Mouse (Mus musculus) kidney, postnatal 4 days (tissue): ENCODE results near the gene Tmem247.
A peak's percentile ranks its signal among the peaks of the same experiment; 100 is the strongest.

Experiments used
- DNase-seq, 2 experiments: peaks; one replicate each; pipeline ENCODE4 v3.0.0; 2021; ENCODE audit warnings: mixed read lengths in 2 of 2

Tmem247 gene

GRCm38 (mm10) chr17:86917048-86917447, at the start of gene Tmem247:
Gene Tmem247 (plus strand): TSS chr17:86917348.
- DNase-seq, result no peak

GRCm38 (mm10) chr17:86870586-86870985, 46.6 kb upstream of the Tmem247 start:
- DNase-seq, result no peak

DNA sequence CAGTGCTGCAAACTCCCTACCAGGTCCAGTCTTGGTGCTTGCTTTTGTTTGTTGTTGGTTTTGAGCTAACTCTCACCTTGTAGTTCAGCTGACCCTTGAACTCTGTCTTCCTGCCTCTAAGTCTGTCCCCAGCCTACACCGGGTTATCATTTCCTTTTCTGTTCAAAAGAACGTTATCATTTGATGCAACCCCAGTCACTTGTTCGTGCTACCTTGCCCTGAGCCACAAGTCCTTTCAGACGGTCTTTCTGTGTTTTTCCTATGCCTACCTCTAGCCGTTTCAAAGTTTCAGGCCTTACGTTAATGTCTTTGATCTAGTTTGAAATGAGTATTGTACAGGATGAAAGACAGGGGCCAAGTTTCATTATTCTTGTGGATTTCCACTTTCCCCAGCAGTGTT, 44.5 kb upstream of the Tmem247 start:
- DNase-seq, result no peak

DNA sequence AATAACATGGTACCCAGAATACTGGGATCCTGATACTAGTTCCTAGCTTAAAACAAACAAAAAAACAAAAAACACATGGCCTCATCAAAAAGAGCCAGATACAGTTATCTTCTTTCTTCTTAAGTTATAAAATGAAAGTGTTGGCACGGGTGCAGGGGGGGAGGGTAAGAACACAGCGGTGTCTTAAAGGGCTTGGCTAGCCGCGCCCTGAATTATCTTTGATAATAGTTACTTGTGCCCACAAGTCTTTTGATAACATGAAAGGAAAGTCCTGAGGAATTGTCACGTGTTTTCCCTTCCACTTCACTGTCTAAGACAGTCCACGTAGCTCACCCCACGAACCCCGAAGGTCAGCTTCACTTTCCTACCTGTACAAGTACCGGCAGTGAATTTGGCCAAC, 40.2 kb upstream of the Tmem247 start:
- DNase-seq, result no peak

- DNase-seq, result no peak
Measured at GRCm38 (mm10) chr17:86877747-86878146, 39.4 kb upstream of the Tmem247 start.

GRCm38 (mm10) chr17:86880056-86880455, 37.1 kb upstream of the Tmem247 start:
- DNase-seq, result no peak

DNA sequence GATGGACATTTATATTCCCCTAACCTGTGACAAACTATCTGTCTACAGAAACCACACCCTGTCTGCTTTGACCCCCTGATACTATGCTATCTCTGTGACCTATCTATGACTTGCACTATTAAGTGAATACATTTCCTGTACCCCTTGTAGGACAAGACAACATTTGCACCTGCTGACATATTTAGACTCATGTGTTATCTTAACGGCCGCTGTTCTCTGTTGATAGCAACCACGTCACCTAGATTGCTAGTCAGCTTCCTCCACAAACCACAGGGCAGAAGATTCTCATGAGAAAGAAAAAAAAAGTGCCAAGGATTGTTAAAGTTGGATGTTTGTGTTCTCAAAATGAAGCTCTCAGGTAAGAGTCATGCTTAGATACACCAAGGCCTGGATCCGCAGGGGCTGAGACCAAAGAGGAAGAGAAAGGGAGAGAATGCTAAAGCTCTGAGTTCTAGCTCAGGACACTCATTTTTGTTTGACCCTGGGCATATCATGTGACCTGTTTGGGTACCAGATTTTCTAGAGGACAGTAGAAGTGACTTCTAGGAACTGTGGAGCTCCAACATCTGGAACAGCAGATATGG, 36.6 kb upstream of the Tmem247 start:
- no peak for DNase-seq

- DNase-seq, result no peak
Measured at GRCm38 (mm10) chr17:86895191-86895590, 22.0 kb upstream of the Tmem247 start.

GRCm38 (mm10) chr17:86897486-86898165, 19.5 kb upstream of the Tmem247 start:
- no peak for DNase-seq

- no peak for DNase-seq
Measured at GRCm38 (mm10) chr17:86899821-86900220, 17.3 kb upstream of the Tmem247 start.

GRCm38 (mm10) chr17:86900564-86900963, 16.6 kb upstream of the Tmem247 start:
- no peak for DNase-seq

- no peak for DNase-seq
Measured at GRCm38 (mm10) chr17:86902399-86903067, 14.6 kb upstream of the Tmem247 start.

DNA sequence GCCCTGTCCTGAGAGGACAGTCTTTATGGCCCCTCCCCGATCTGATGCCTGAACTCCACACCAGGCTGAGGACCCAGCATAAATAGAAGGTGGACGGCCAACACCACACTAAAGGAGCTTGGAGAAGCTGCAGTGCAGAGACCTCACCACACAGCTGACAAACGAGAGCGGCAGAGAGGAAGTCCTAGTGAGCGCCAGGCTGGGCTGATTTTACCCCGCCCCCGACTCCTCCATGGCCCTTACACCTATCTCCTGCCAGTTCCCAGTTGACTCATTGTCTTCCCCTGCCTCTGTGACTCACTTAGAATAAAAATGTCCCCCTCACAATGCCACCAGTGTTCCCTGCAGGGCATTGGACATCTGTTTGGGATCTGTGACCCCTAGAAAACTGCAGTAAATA, 13.6 kb upstream of the Tmem247 start:
- DNase-seq, result peak; percentile 41 to 51

DNA sequence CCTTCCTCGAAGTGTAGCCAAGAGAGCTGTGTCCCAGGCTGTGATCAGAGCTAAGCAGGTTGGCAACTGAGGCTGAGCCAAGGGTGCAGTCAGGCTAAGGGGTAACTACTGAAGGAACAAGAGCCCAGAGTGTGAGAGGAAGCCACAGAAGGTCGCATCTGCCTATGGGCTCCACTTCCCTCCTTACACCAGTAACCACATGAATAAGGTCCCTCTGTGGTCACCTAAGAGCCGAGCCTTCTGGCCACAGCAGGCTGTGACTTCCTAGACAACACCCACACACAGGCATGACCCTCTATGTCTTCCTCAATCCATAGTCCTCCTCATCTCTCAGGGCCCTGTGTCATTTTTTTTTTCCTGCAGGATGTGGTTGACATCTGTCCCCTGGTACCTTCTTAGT, 12.9 kb upstream of the Tmem247 start:
- no peak for DNase-seq

GRCm38 (mm10) chr17:86905297-86906135, 11.6 kb upstream of the Tmem247 start:
- DNase-seq, result peak; percentile 70 to 77

DNA sequence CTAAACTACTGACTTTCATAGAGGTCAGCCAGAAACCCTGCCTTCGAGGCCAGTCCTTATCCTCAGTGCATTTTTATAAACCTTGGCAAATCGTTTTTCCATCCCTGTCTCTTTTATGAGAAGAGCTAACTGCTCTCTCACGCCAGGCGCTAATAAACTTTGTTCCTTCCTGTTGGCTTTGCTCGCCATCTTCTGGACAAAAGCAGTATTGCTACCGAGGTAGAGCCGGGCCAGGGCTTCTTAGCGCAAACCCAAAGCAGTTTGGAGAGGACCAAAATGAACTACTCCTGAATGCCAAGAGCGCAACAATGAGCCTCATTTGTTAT, 11.0 kb upstream of the Tmem247 start:
- DNase-seq, result peak; percentile 88 to 89

DNA sequence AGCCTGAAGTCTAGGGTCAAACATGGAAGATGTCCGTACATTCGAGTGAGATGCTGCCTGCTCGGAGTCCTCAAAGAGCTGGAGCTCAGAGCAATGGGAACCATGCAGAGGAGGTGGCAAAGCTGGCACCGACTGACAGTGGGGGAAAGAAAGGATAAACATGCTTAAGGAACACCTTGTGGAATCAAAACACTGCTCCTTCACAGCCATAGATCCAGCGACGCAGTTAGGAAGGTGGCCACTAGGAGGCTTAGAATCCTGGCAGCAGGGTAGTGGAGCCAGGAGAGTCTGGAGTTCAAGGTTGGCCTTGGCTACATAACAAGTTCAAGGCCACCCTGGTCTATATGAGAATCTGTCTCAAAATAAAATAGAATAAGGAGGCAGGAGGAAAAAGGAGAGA, 10.5 kb upstream of the Tmem247 start:
- DNase-seq, result peak; percentile 34 to 47

GRCm38 (mm10) chr17:86907092-86907491, 10.1 kb upstream of the Tmem247 start:
- no peak for DNase-seq

DNA sequence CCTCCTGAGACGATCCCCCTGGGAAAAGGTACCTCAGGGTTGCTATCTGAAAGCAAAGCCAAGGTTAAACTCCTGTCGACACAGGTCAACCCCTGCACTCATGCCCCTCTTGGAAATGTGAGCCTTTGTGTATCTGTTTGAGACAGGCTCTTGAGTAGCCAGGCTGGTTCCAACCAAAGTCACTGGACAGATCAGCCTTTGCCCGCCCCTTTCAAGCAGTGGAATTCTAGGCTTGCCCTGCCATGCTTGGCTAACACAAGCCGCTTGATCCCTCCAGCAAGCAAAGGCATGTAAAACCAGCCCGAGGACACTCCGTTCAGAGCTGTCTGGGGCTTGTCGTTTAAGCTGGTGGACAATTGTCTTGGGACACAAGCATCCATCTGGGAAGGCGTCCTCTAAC, 8.8 kb upstream of the Tmem247 start:
- DNase-seq, result no peak

- peak; percentile 72 to 76 for DNase-seq
Measured at GRCm38 (mm10) chr17:86909733-86910495, 7.2 kb upstream of the Tmem247 start.

DNA sequence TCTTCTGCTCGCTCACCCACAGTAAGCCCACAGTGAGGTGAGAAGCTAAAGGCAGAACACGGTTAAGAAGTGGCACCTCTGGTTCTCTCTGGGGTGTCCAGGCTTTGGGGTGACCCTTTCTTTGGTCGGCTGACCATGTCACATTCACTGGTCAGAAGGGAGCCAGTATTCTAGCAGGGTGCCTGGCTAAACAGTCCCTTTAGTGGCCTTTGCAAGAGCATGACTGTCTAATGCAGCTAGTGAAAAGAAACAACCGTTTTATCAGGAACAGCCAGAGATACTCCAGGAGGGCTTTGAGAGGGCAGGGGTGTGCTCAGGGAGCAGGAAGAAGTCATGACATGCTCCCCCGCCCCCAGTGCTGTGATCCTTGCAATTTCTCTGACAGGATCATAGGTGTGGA, 5.9 kb upstream of the Tmem247 start:
- no peak for DNase-seq

- no peak for DNase-seq
Measured at GRCm38 (mm10) chr17:86913003-86913607, 4.0 kb upstream of the Tmem247 start.
